Mouse (Mus musculus) heart, embryonic 14.5 days (tissue): ENCODE results near the gene Rem2. TPM values are rescaled to one million over a fixed set of nuclear protein-coding genes. Genes with fewer than 3 reads are reported as not detected.

Experiments used
- ATAC-seq: fragments of 200-750 bp; cut with Nextera tagmentation; 2 replicates; pipeline ENCODE4 v1.8.0; 2017; ENCODE audit warnings: low read depth, moderate TSS enrichment; ENCODE audit not compliant: insufficient number of reproducible peaks, insufficient read depth, low FRiP score
- H3K27ac ChIP-seq, 2 experiments: fragments of 200-500 bp in 1 of 2; fragments of 300-500 bp in 1 of 2; sonication (generic) in 1 of 2; replicated peaks in 1 of 2; 2 replicates each; pipeline ENCODE4 v1.5.1; 2012 to 2014; ENCODE audit warnings: low read depth in 2 of 2, low read length in 2 of 2, control low read depth in 1 of 2, mild to moderate bottlenecking in 1 of 2, mixed read lengths in 1 of 2; ENCODE audit not compliant: control insufficient read depth in 1 of 2, insufficient read depth in 1 of 2
- H3K27me3 ChIP-seq: fragments of 300-500 bp; sonication (generic); 2 replicates; pipeline ENCODE4 v1.6.1; 2014; ENCODE audit warnings: mild to moderate bottlenecking, low read length, control low read depth; ENCODE audit not compliant: control insufficient read depth, insufficient read depth
- H3K36me3 ChIP-seq: fragments of 300-500 bp; sonication (generic); 2 replicates; pipeline ENCODE4 v1.6.1; 2014; ENCODE audit warnings: mild to moderate bottlenecking, control low read depth, low read length, mixed read lengths; ENCODE audit not compliant: control insufficient read depth, insufficient read depth
- H3K4me1 ChIP-seq, 2 experiments: fragments of 200-500 bp in 1 of 2; fragments of 300-500 bp in 1 of 2; sonication (generic) in 1 of 2; 2 replicates each; pipeline ENCODE4 v1.6.1; 2012 to 2014; ENCODE audit warnings: low read length in 2 of 2, control low read depth in 1 of 2, mixed read lengths in 1 of 2; ENCODE audit not compliant: control insufficient read depth in 2 of 2, insufficient read depth in 2 of 2
- H3K4me2 ChIP-seq: fragments of 300-500 bp; sonication (generic); 2 replicates; pipeline ENCODE4 v1.6.1; 2014; ENCODE audit warnings: mild to moderate bottlenecking, low read length
- H3K4me3 ChIP-seq, 2 experiments: fragments of 200-500 bp in 1 of 2; fragments of 300-500 bp in 1 of 2; sonication (generic) in 1 of 2; 2 replicates each; pipeline ENCODE4 v1.5.1; 2012 to 2014; ENCODE audit warnings: low read length in 2 of 2, mild to moderate bottlenecking in 2 of 2, control low read depth in 1 of 2, low read depth in 1 of 2, moderate library complexity in 1 of 2; ENCODE audit not compliant: control insufficient read depth in 1 of 2, insufficient read depth in 1 of 2
- H3K9ac ChIP-seq: fragments of 300-500 bp; sonication (generic); 2 replicates; pipeline ENCODE4 v1.6.1; 2014; ENCODE audit warnings: mild to moderate bottlenecking, low read length
- H3K9me3 ChIP-seq: fragments of 300-500 bp; sonication (generic); 2 replicates; pipeline ENCODE4 v1.6.1; 2016; ENCODE audit warnings: low read length, control low read depth; ENCODE audit not compliant: control insufficient read depth
- WGBS: fragments of 180-500 bp; shearing (Covaris S2); extraction: QIAGEN DNeasy Blood & Tissue Kit; methylation state at CpG from one replicate; pipeline ENCODE4 v1.1.7; 2014; 5-methylcytosine and 5-hydroxymethylcytosine counted together
- polyA plus RNA-seq: library from polyadenylated mRNA; unstranded; fragments of >200 nt; fragmentation: Nextera tagmentation; extraction: Ambion mirVana; gene quantifications from 2 replicates; pipeline ENCODE4 v1.2.1, GENCODE M21; 2014

Rem2 gene
- polyA plus RNA-seq, 1 experiment from 2014 or later: 1.4 TPM

GRCm38 (mm10) chr14:54439610-54440009, 36.3 kb upstream of the Rem2 start:
- H3K27ac ChIP-seq: no peak overlapping the region
- H3K36me3 ChIP-seq: peaks cover 69% of the 10 kb centered on the region
- WGBS: 74% methylated on average over 7 of the region's 7 CpGs
- no peak overlapping the region for H3K9ac ChIP-seq
- H3K9me3 ChIP-seq: no peaks in the 10 kb centered on the region
- H3K4me3 ChIP-seq: no peak overlapping the region
- no peak for ATAC-seq
- no peak overlapping the region for H3K4me2 ChIP-seq
- no peaks in the 10 kb centered on the region for H3K27me3 ChIP-seq
- H3K4me1 ChIP-seq: peaks cover 8 to 18% of the 10 kb centered on the region in 2 experiments; a peak in 2 of 4 replicates

GRCm38 (mm10) chr14:54440538-54440937, 35.4 kb upstream of the Rem2 start:
- H3K36me3 ChIP-seq: peaks cover 64% of the 10 kb centered on the region
- peaks cover 9% of the 10 kb centered on the region in 2 experiments; a peak in 3 of 4 replicates for H3K4me1 ChIP-seq
- 87% methylated on average over 12 of the region's 14 CpGs for WGBS
- no peak overlapping the region for H3K4me3 ChIP-seq
- H3K4me2 ChIP-seq: no peak overlapping the region
- no peaks in the 10 kb centered on the region for H3K9me3 ChIP-seq
- no peak overlapping the region for H3K27ac ChIP-seq
- H3K9ac ChIP-seq: no peak overlapping the region
- no peaks in the 10 kb centered on the region for H3K27me3 ChIP-seq
- ATAC-seq: no peak

- Histone ChIP-seq H3K36me3 (peaks cover 56% of the 10 kb centered on the region), H3K9ac (no peak overlapping the region), H3K27me3 (no peaks in the 10 kb centered on the region), H3K27ac (no peak overlapping the region), H3K4me2 (no peak overlapping the region), H3K9me3 (no peaks in the 10 kb centered on the region), H3K4me1 (peaks cover 10 to 12% of the 10 kb centered on the region in 2 experiments; a peak in 3 of 4 replicates), H3K4me3 (no peak overlapping the region)
- 77% methylated on average over 4 of the region's 4 CpGs for WGBS
- ATAC-seq: no peak
Observed at GRCm38 (mm10) chr14:54441365-54441764, 34.5 kb upstream of the Rem2 start.

GRCm38 (mm10) chr14:54442548-54442947, 33.4 kb upstream of the Rem2 start:
- Histone ChIP-seq H3K9me3 (no peaks in the 10 kb centered on the region), H3K27ac (no peak overlapping the region; a peak in 1 of 4 replicates), H3K9ac (no peak overlapping the region), H3K4me3 (no peak overlapping the region), H3K4me2 (no peak overlapping the region), H3K4me1 (peaks cover 10 to 12% of the 10 kb centered on the region in 2 experiments; a peak in 3 of 4 replicates), H3K36me3 (peaks cover 44% of the 10 kb centered on the region), H3K27me3 (no peaks in the 10 kb centered on the region)
- 88% methylated on average over 3 of the region's 3 CpGs for WGBS
- ATAC-seq: no peak

- Histone ChIP-seq H3K27ac (peak overlapping the region; percentile 12 to 58; a peak in 3 of 4 replicates), H3K9ac (no peak overlapping the region), H3K36me3 (peaks cover 38% of the 10 kb centered on the region), H3K4me1 (peaks cover 10 to 12% of the 10 kb centered on the region in 2 experiments; a peak in 3 of 4 replicates), H3K9me3 (no peaks in the 10 kb centered on the region), H3K27me3 (no peaks in the 10 kb centered on the region), H3K4me3 (no peak overlapping the region), H3K4me2 (no peak overlapping the region)
- 42% methylated on average over 3 of the region's 3 CpGs for WGBS
- ATAC-seq: peak; percentile 77
Observed at GRCm38 (mm10) chr14:54443196-54443595, 32.7 kb upstream of the Rem2 start.

- Histone ChIP-seq H3K4me2 (no peak overlapping the region), H3K36me3 (peaks cover 30% of the 10 kb centered on the region), H3K27me3 (no peaks in the 10 kb centered on the region), H3K4me3 (no peak overlapping the region), H3K9ac (no peak overlapping the region), H3K9me3 (no peaks in the 10 kb centered on the region), H3K27ac (peak overlapping the region; percentile 58 to 67), H3K4me1 (peaks cover 10 to 14% of the 10 kb centered on the region in 2 experiments; a peak in 3 of 4 replicates)
- 49% methylated on average over 15 of the region's 15 CpGs for WGBS
- no peak for ATAC-seq
Observed at GRCm38 (mm10) chr14:54443712-54444618, 31.9 kb upstream of the Rem2 start.

- peak overlapping the region; percentile 32 to 47; a peak in 2 of 4 replicates for H3K27ac ChIP-seq
- H3K9me3 ChIP-seq: no peaks in the 10 kb centered on the region
- 0 out of 2 replicates have a peak overlapping the region, but pooled peaks have one; percentile 45 for H3K9ac ChIP-seq
- no peak overlapping the region for H3K4me2 ChIP-seq
- 0 out of 2 replicates have a peak, but pooled peaks have one; percentile 24 for ATAC-seq
- H3K4me1 ChIP-seq: peaks cover 10 to 18% of the 10 kb centered on the region in 2 experiments; a peak in 3 of 4 replicates
- H3K27me3 ChIP-seq: no peaks in the 10 kb centered on the region
- no peak overlapping the region for H3K4me3 ChIP-seq
- 17% methylated on average over 3 of the region's 3 CpGs for WGBS
- peaks cover 15% of the 10 kb centered on the region for H3K36me3 ChIP-seq
Observed at GRCm38 (mm10) chr14:54445476-54445875, 30.4 kb upstream of the Rem2 start.
